Mouse (Mus musculus): ENCODE results near the gene Kcnh4. TPM values are rescaled to one million over a fixed set of nuclear protein-coding genes. Genes with fewer than 3 reads are reported as not detected.

The Kcnh4 gene
- total and polyA plus RNA-seq, 2 experiments from 2014 or later: not detected

DNA sequence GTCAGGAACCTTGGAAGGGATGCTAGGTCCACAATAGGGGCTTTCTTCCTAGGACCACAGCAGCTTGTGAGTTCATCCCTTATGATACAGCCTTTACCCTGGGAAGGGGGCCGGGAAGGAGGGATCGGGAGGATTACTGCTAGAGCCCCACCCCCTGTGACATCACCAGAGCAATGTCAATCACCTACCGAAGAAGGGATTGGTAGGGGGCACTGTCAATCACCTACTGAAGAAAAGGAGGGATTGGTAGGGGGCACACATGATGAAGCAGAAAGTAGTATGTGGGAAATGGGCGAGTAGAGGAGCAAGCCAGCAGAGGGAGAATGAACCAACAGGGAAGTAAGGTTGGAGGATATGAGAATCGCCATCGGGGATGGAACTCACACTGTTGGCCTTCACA lies 3.3 kb downstream of the Kcnh4 start:
- H3K9me3 ChIP-seq (replicated peaks; ENCODE audit: control insufficient read depth, low read length): no peaks in the 10 kb centered on the region
- peaks cover 35% of the 10 kb centered on the region for H3K27me3 ChIP-seq (ENCODE audit: control insufficient read depth, insufficient read depth, low read length)
- no peak for DNase-seq (ENCODE audit: low spot score)
- no peak overlapping the region for H3K9ac ChIP-seq (replicated peaks; ENCODE audit: low read depth, low read length)
- ATAC-seq (ENCODE audit: insufficient read depth, low read depth): no peak
- H3K4me1 ChIP-seq (ENCODE audit: control insufficient read depth, insufficient read depth): 0 out of 2 replicates have a peak, but pooled peaks cover 5% of the 10 kb centered on the region
- H3K36me3 ChIP-seq (replicated peaks; ENCODE audit: control insufficient read depth, insufficient read depth, low read length): no peaks in the 10 kb centered on the region
- 63% methylated on average over 6 of the region's 6 CpGs for WGBS
- H3K27ac ChIP-seq (ENCODE audit: low read depth): no peak overlapping the region
- no peak overlapping the region for H3K4me3 ChIP-seq (ENCODE audit: low read depth, low read length)
- TF ChIP-seq EP300 (IDR thresholded peaks at IDR 0.05; ENCODE audit: low read depth) (no peak), CTCF (IDR thresholded peaks at IDR 0.05; ENCODE audit: low read depth) (no peak)
- H3K4me2 ChIP-seq (ENCODE audit: low read depth, low read length): no peak overlapping the region

GRCm38 (mm10) chr11:100754693-100755057 lies 5.1 kb downstream of the Kcnh4 start:
- Histone ChIP-seq H3K9me3 (replicated peaks; ENCODE audit: control insufficient read depth, low read length) (no peaks in the 10 kb centered on the region), H3K4me2 (ENCODE audit: low read depth, low read length) (no peak overlapping the region), H3K27me3 (ENCODE audit: control insufficient read depth, insufficient read depth, low read length) (peaks cover 28% of the 10 kb centered on the region), H3K9ac (replicated peaks; ENCODE audit: low read depth, low read length) (no peak overlapping the region), H3K4me3 (ENCODE audit: low read depth, low read length) (no peak overlapping the region), H3K27ac (ENCODE audit: low read depth) (no peak overlapping the region), H3K4me1 (ENCODE audit: control insufficient read depth, insufficient read depth) (0 out of 2 replicates have a peak, but pooled peaks cover 3% of the 10 kb centered on the region), H3K36me3 (replicated peaks; ENCODE audit: control insufficient read depth, insufficient read depth, low read length) (no peaks in the 10 kb centered on the region)
- ATAC-seq (ENCODE audit: insufficient read depth, low read depth): no peak
- DNase-seq (ENCODE audit: low spot score): no peak
- TF ChIP-seq EP300 (IDR thresholded peaks at IDR 0.05; ENCODE audit: low read depth): no peak
- TF ChIP-seq CTCF (IDR thresholded peaks at IDR 0.05; ENCODE audit: low read depth): no peak
- 82% methylated on average over 3 of the region's 3 CpGs for WGBS

DNA sequence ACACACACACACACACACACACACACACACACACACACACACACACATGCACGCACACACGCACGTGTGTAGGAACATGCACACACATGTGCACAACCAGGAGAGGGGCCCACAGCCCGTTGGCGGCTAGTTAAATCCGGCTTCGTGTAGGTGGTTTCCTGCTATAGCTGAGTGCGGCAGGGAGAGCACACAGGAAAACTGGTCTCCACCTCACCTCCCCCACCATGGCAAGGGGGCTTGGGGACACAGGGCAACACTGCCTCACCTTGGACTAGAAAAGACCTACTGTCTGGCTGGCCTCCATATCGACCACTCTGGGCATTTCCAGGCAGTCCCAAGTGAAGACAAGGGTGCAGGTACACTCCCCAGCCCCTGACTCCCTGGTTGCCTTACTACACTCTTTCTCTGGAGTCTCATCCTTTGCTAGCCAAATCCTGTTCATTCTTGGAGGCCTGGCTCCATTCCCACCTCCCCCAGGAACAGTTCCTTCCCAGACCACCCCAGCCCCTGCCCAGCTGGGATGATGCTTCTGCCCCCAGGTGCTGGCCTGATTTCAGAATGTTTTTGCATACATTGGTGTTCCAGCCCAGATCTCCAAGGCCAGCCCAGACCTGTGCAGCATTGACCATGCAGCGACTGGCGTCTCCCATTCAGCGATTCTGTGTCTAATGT lies 5.6 kb downstream of the Kcnh4 start:
- Histone ChIP-seq H3K9me3 (replicated peaks; ENCODE audit: control insufficient read depth, low read length) (no peaks in the 10 kb centered on the region), H3K4me1 (ENCODE audit: control insufficient read depth, insufficient read depth) (no peaks in the 10 kb centered on the region), H3K4me2 (ENCODE audit: low read depth, low read length) (no peak overlapping the region), H3K27ac (ENCODE audit: low read depth) (no peak overlapping the region), H3K27me3 (ENCODE audit: control insufficient read depth, insufficient read depth, low read length) (peaks cover 28% of the 10 kb centered on the region), H3K9ac (replicated peaks; ENCODE audit: low read depth, low read length) (no peak overlapping the region), H3K36me3 (replicated peaks; ENCODE audit: control insufficient read depth, insufficient read depth, low read length) (no peaks in the 10 kb centered on the region), H3K4me3 (ENCODE audit: low read depth, low read length) (no peak overlapping the region)
- TF ChIP-seq EP300 (IDR thresholded peaks at IDR 0.05; ENCODE audit: low read depth) (no peak), CTCF (IDR thresholded peaks at IDR 0.05; ENCODE audit: low read depth) (no peak)
- ATAC-seq (ENCODE audit: insufficient read depth, low read depth) (no peak), DNase-seq (ENCODE audit: low spot score) (no peak)
- 75% methylated on average over 11 of the region's 12 CpGs for WGBS

GRCm38 (mm10) chr11:100752294-100752693 lies 7.4 kb downstream of the Kcnh4 start:
- no peak overlapping the region for H3K9ac ChIP-seq (replicated peaks; ENCODE audit: low read depth, low read length)
- ATAC-seq (ENCODE audit: insufficient read depth, low read depth): no peak
- WGBS: 27% methylated on average over 10 of the region's 10 CpGs

DNA sequence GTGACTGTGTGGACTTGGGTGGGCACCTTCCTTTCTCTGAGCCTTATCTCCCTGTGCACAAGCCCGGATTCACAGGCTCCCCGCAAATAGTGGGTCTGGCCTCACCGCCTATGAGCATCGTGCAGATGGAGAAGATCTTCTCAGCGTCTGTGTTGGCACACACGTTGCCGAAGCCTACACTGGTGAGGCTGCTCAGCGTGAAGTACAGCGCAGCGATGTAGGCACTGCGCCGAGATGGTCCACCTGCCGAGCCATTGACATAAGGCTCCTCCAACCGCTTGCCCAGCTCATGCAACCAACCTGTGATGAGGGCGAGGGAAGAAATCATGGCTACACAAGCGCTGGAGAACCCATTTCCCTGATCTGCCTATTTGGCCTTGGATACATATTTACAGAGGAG lies 9.6 kb downstream of the Kcnh4 start:
- H3K9ac ChIP-seq (replicated peaks; ENCODE audit: low read depth, low read length): no peak overlapping the region
- H3K9me3 ChIP-seq (replicated peaks; ENCODE audit: control insufficient read depth, low read length): no peaks in the 10 kb centered on the region
- no peak for DNase-seq (ENCODE audit: low spot score)
- no peaks in the 10 kb centered on the region for H3K4me1 ChIP-seq (ENCODE audit: control insufficient read depth, insufficient read depth)
- ATAC-seq (ENCODE audit: insufficient read depth, low read depth): no peak
- WGBS: 79% methylated on average over 16 of the region's 16 CpGs
- H3K27me3 ChIP-seq (ENCODE audit: control insufficient read depth, insufficient read depth, low read length): peaks cover 28% of the 10 kb centered on the region
- H3K4me3 ChIP-seq (ENCODE audit: low read depth, low read length): no peak overlapping the region
- H3K27ac ChIP-seq (ENCODE audit: low read depth): no peak overlapping the region
- TF ChIP-seq CTCF (IDR thresholded peaks at IDR 0.05; ENCODE audit: low read depth): no peak
- no peak for TF ChIP-seq EP300 (IDR thresholded peaks at IDR 0.05; ENCODE audit: low read depth)
- H3K36me3 ChIP-seq (replicated peaks; ENCODE audit: control insufficient read depth, insufficient read depth, low read length): no peaks in the 10 kb centered on the region
- no peak overlapping the region for H3K4me2 ChIP-seq (ENCODE audit: low read depth, low read length)

More at GRCm38 (mm10) chr11:100752294-100752693, 7.4 kb downstream of the Kcnh4 start:
- Histone ChIP-seq H3K9me3 (replicated peaks; ENCODE audit: control insufficient read depth, low read length) (no peaks in the 10 kb centered on the region), H3K36me3 (replicated peaks; ENCODE audit: control insufficient read depth, insufficient read depth, low read length) (no peaks in the 10 kb centered on the region), H3K27ac (ENCODE audit: low read depth) (no peak overlapping the region), H3K27me3 (ENCODE audit: control insufficient read depth, insufficient read depth, low read length) (peaks cover 32% of the 10 kb centered on the region), H3K4me1 (ENCODE audit: control insufficient read depth, insufficient read depth) (no peaks in the 10 kb centered on the region), H3K4me2 (ENCODE audit: low read depth, low read length) (no peak overlapping the region), H3K4me3 (ENCODE audit: low read depth, low read length) (no peak overlapping the region)
- TF ChIP-seq EP300 (IDR thresholded peaks at IDR 0.05; ENCODE audit: low read depth): no peak
- TF ChIP-seq CTCF (IDR thresholded peaks at IDR 0.05; ENCODE audit: low read depth): no peak
- no peak for DNase-seq (ENCODE audit: low spot score)

DNA sequence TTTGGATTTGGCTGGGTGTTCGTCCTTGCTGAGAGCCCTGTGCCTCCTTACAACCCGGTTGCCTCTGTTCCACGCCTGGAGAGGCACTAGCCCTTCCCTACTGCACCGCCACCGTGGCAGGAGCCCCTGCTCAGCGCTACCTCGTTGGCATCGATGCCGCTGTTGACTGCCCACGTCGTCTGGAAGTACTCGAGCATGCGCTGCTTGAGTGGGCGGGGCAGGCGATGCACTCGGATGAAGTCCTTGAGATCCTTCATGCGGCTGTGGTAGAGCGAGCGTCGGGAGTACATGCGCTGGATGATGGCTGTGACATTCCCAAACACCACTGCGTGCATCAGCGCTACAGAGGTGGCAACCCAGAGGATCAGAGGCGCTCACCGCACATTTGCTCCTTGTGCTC lies 10.3 kb downstream of the Kcnh4 start:
- Histone ChIP-seq H3K36me3 (replicated peaks; ENCODE audit: control insufficient read depth, insufficient read depth, low read length) (no peaks in the 10 kb centered on the region), H3K9ac (replicated peaks; ENCODE audit: low read depth, low read length) (no peak overlapping the region), H3K9me3 (replicated peaks; ENCODE audit: control insufficient read depth, low read length) (no peaks in the 10 kb centered on the region), H3K4me3 (ENCODE audit: low read depth, low read length) (no peak overlapping the region), H3K27ac (ENCODE audit: low read depth) (no peak overlapping the region), H3K4me2 (ENCODE audit: low read depth, low read length) (no peak overlapping the region), H3K27me3 (ENCODE audit: control insufficient read depth, insufficient read depth, low read length) (peaks cover 28% of the 10 kb centered on the region), H3K4me1 (ENCODE audit: control insufficient read depth, insufficient read depth) (no peaks in the 10 kb centered on the region)
- WGBS: 30% methylated on average over 25 of the region's 25 CpGs
- TF ChIP-seq CTCF (IDR thresholded peaks at IDR 0.05; ENCODE audit: low read depth) (no peak), EP300 (IDR thresholded peaks at IDR 0.05; ENCODE audit: low read depth) (no peak)
- DNase-seq (ENCODE audit: low spot score) (no peak), ATAC-seq (ENCODE audit: insufficient read depth, low read depth) (no peak)

Measured in heart, postnatal 0 days (tissue).